Mouse (Mus musculus): ENCODE measurements around the gene Hdhd3. TPM values are rescaled to one million over a fixed set of nuclear protein-coding genes. Genes with fewer than 3 reads are reported as not detected.
"Not testable (repeated sequence)": the region's sequence is repeated elsewhere in the genome, so short reads cannot be mapped to it uniquely, and the experiment has no call there.

Hdhd3 gene
- total RNA-seq, 1 experiment from 2014 or later: 14.6 TPM

GRCm38 (mm10) chr4:62509946-62510345, 6.7 kb upstream of the Hdhd3 start:
- peak; percentile 89 for DNase-seq

GRCm38 (mm10) chr4:62508839-62509238, 5.6 kb upstream of the Hdhd3 start:
- DNase-seq: no peak

DNA sequence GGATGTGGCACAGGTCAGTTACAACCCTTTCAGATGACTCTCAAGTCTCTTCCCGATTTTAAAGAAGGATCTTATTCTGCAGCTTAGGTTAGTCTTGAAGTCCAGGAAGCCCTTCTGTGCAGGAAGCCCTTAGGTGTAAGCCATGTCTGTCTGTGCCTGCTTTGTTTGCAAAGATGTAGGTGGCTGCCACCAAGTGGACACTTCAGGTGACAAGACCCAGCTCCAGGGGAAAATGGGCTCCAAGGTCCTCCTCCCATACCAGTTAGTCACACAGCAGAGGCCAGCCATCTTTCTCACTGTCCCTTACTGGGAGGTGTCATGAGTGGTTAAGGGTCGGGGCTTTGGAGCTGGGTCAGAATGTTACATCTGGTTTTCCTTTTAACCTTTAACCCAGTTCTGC, 3.5 kb upstream of the Hdhd3 start:
- no peak for DNase-seq

DNA sequence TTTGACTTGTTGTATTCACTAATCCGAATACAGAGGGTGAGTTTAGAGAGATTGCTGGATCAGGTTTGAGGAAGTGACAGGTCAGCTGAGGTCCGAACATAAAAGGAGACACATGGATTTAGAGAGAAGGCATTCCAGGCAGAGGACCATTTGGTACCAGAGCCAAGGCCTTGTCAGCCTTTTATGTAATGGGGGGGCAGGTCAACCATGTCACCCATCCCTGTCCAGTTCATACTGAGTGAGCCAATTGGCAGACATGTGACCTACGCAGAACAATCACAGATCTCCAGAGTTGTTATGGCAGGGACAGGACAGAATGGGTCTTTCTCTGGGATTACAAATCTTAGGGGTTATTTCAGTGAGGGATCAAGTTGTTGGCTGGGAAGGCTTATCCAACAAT, 2.7 kb upstream of the Hdhd3 start:
- DNase-seq: no peak

DNA sequence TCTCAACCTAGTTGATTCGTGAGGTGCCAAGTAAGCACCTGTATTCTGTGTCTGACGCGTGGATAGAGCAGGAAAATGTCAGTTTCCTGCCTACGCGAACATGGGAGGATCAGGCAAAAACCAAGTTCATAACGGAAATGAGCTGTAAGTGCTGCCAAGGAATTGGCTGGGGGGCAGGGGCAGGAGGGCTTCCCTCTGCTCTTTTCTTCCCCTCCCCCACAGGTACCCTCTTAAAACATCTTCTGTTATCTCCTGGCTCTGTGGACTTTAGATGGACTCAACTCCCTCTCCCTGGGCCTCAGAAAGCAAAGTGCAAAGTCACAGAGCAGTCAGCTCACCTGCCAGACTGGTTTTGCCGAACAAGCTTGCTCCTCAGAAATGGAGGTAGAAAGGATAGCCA, 298 bp downstream of the Hdhd3 start:
- no peak for DNase-seq

DNA sequence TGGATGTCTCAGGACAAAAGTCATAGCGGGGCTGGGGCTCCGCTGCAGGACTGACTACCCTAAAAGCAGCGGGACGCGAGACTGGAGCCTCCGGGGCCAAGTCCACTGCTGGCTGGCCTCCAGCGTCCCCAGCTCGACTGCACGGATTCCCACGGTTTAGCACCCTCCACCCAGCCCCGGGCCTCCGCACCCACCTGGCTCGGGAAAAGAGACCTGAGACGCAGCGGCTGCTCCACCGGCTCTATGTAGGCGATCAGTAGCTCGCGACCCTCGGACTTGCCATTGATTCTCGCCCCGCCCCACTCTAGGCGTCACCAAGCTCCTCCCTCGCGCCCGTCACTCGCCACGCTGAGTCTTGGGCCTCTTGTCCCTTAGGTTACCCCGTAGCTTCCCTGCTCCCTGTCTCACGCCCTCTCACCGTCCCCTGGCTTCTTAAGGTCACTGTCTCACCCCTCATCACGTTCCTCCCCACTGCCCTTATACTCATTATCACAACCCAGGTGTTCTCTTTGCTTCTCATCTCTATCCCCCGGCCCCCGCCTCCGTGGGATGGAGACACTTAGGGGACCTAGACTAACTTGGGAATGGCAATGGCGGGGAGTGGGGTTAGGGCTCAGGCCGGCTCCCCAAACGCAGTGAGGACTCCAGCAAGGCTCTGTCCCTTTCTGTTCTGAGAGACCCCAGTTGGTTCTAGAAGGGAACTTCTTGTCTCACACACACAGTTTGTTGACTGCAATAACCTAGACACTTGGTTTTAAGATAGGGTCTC, 1.1 kb downstream of the Hdhd3 start:
- peak; percentile 89 for DNase-seq

- DNase-seq: no peak
Measured at GRCm38 (mm10) chr4:62501534-62501933, 1.7 kb downstream of the Hdhd3 start.

GRCm38 (mm10) chr4:62500799-62501198, 2.5 kb downstream of the Hdhd3 start:
- DNase-seq: no peak

- DNase-seq: peak; percentile 67
Measured at GRCm38 (mm10) chr4:62496815-62497214, 6.5 kb downstream of the Hdhd3 start.

- DNase-seq: no peak
Measured at GRCm38 (mm10) chr4:62495946-62496345, 7.3 kb downstream of the Hdhd3 start.

DNA sequence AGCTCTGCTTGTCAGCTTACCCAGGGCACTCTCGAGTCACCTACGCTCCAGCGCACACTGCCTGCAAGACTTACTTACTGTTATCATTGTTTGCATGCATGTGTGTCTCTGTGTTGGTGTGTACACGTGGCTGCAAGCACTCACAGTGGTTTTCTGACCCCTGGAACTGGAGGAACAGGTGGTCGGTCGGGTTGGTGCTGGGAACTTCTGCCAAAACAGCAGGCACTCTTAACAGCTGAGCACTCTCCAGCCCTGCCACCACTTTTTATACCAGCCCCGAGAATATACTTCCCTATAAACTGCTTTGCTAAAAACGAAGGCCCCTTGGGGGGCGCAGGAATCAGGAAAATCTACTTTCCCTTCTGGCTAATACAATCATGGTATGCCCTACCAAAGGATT, 9.0 kb downstream of the Hdhd3 start:
- DNase-seq: no peak

- no peak for DNase-seq
Measured at GRCm38 (mm10) chr4:62492682-62493081, 10.6 kb downstream of the Hdhd3 start.

GRCm38 (mm10) chr4:62487914-62488313, 15.4 kb downstream of the Hdhd3 start:
- no peak for DNase-seq

DNA sequence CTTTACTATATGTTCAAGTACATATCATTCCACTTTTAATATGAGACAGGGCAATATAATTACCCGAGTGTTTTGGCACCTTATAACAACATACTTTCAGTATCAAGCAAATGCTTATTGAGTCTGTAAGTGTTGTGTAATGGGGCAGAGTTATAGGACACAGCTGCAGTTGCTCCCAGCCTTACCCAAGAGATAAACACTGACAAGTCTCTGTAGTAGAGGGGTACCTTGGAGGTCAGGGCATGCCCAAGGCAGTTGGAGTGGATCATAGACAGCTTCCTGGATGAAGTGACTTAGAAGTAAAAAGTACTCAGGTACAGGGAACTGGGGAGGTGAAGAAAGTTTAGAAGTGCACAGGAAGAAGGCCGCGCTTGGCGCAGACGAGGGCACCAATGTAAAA, 16.1 kb downstream of the Hdhd3 start:
- no peak for DNase-seq

DNA sequence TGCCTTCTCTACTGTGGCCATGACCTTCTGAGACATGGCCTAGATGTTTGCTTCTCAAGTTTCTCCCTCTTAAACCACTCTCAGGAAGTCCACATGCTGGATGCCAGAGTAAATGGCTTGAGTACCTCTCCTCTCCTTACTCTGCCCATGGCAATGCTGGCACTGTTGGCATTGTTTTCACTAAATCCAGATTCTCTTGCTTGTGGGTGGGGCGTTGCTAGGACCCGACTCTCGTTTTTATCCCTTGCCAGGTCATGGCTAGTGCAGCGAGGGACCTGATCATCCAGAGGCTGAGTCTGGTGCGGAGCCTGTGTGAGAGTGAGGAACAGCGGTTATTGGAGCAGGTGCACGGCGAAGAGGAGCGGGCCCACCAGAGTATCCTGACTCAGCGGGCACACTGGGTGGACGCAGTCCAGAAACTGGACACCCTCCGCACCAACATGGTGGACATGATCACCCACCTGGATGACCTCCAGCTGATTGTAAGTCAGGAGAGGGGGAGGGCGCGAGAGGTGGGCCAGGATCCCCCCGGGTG, 17.0 kb downstream of the Hdhd3 start:
- no peak for DNase-seq

- DNase-seq: no peak
Measured at GRCm38 (mm10) chr4:62485450-62486161, 17.7 kb downstream of the Hdhd3 start.

- no peak for DNase-seq
Measured at GRCm38 (mm10) chr4:62484928-62485327, 18.3 kb downstream of the Hdhd3 start.

DNA sequence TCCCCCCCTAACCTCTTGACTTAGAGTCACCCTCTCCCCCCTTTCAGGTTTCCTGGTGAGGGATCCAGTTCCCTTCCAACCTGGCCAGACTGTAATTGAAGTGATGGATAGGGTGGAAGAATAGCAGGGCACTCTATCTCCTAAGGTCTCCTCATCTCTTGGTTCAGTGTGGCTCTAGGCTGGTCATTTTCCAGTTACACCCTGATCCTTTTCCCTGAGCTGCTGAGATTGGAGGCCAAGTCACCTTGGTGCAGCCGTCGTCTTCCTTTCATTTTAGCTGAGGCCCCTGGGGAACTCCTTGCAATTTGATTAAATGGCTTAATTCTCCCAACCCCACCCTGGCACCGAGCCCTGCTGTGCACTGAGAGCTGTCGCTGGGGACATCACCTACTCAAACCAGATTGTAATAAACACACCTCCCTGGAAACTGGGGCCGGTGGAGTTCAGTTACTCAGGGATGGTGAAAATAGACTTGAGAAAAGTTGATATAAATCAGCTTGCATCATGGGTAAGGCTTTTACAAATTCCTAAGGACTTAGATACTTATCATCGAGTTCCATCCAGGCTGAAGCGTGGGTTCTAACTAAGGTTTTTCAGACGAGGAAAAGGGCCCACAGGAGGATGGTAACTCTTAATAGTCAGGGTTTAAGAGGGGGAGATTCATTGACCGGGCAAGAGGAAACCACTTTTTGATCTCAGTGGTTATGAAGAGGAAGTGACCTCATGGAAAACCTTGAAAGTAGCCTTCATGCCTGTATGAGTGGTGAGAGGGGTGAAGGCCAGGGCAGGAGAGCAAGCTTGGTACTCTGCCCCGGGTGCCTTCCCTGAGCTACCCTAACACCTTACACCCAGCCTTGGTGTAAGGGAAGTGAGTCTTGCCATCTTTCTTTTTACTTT, 22.3 kb downstream of the Hdhd3 start:
- DNase-seq: no peak

- peak; percentile 50 for DNase-seq
Measured at GRCm38 (mm10) chr4:62479937-62480708, 23.1 kb downstream of the Hdhd3 start, which contains the start of gene Bspry. Gene Bspry (plus strand): TSS chr4:62480053.

DNA sequence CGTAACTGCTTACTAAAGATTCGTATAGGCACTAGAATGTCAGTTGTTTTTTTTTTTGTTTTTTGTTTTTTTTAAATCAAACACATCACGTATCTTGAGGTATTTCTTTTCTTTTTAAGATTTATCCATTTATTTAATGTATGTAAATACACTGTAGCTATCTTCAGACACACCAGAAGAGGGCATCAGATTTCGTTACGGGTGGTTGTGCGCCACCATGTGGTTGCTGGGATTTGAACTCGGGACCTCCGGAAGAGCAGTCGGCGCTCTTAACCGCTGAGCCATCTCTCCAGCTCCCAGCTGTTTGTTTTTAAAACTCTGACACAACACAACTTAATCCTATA, 23.7 kb downstream of the Hdhd3 start:
- DNase-seq: not testable (repeated sequence)

DNA sequence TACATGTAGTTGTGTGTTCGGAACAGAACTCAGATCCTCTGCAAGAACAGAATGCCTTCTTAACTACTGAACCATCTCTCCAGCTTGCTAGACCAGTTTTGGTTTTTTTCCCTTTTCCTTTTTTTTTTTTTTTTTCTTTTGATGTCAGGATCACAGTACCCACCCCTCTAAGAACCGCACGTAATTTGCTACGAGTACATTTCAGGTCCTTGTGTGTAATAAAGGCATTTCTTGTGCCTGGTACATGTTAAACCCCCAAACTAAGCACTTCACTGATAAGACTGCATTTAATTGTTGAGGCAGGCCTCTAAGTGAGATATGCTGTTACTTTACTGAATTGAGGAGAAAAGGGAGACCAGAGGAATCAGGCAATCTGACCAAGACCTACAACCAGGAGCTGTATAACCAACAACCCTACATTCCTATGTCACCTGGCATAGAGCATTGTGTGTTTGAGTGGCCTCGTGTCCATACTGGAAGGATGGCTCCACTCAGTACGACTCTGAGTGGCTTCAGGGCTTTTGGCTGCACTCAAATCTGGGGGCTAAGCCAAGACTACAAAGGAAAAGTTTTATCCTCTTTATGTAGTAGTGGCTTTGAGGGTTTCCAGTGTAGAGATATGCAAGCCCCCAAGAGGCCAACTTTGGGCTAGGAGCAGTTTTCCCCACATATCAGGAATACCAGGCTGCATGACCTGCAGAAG, 25.6 kb downstream of the Hdhd3 start:
- no peak for DNase-seq
